Mouse (Mus musculus) hindbrain, postnatal 0 days (tissue): ENCODE data around the gene Zbtb6. TPM values are rescaled to one million over a fixed set of nuclear protein-coding genes. Genes with fewer than 3 reads are reported as not detected.

ENCODE experiments used
- ATAC-seq: fragments of 200-750 bp; cut with Nextera tagmentation; 2 replicates; pipeline ENCODE4 v1.8.0; 2017; ENCODE audit warnings: mild to moderate bottlenecking, moderate TSS enrichment, moderate library complexity
- DNase-seq: peaks from one replicate; pipeline ENCODE4 v3.0.0-alpha.2; 2015; ENCODE audit warnings: low spot score
- H3K27ac ChIP-seq: fragments of 300-500 bp; sonication (generic); 2 replicates; pipeline ENCODE4 v1.5.1; 2014; ENCODE audit warnings: mild to moderate bottlenecking
- H3K27me3 ChIP-seq: fragments of 300-500 bp; sonication (generic); 2 replicates; pipeline ENCODE4 v1.6.1; 2014; ENCODE audit warnings: low read length, mixed read lengths; ENCODE audit not compliant: insufficient read depth
- H3K36me3 ChIP-seq: fragments of 300-500 bp; sonication (generic); 2 replicates; pipeline ENCODE4 v1.6.1; 2014; ENCODE audit warnings: low read length, mixed read lengths; ENCODE audit not compliant: insufficient read depth
- H3K4me1 ChIP-seq: fragments of 300-500 bp; sonication (generic); 2 replicates; pipeline ENCODE4 v1.6.1; 2014; ENCODE audit warnings: antibody characterized with exemption, low read length, mixed read lengths; ENCODE audit not compliant: insufficient read depth
- H3K4me2 ChIP-seq: fragments of 300-500 bp; sonication (generic); 2 replicates; pipeline ENCODE4 v1.6.1; 2014; ENCODE audit warnings: low read depth, mild to moderate bottlenecking, low read length, moderate library complexity, mixed read lengths
- H3K4me3 ChIP-seq: fragments of 300-500 bp; sonication (generic); 2 replicates; pipeline ENCODE4 v1.5.1; 2014; ENCODE audit warnings: low read length
- H3K9ac ChIP-seq: fragments of 300-500 bp; sonication (generic); replicated peaks from 2 replicates; pipeline ENCODE4 v1.6.1; 2014; ENCODE audit warnings: mild to moderate bottlenecking, low read length, moderate library complexity, mixed read lengths
- H3K9me3 ChIP-seq: fragments of 300-500 bp; sonication (generic); 2 replicates; pipeline ENCODE4 v1.6.1; 2016; ENCODE audit warnings: low read length, mixed read lengths
- CTCF ChIP-seq: IDR thresholded peaks from 2 replicates; pipeline ENCODE4 v1.5.1; 2016; ENCODE audit warnings: antibody characterized with exemption, control low read depth, low read depth
- WGBS: fragments of 180-500 bp; shearing (Covaris S2); extraction: QIAGEN DNeasy Blood & Tissue Kit; methylation state at CpG from one replicate; pipeline ENCODE4 v1.1.7; 2014; 5-methylcytosine and 5-hydroxymethylcytosine counted together
- polyA plus RNA-seq: library from polyadenylated mRNA; unstranded; fragments of >200 nt; fragmentation: Nextera tagmentation; extraction: Ambion mirVana; gene quantifications from 2 replicates; pipeline ENCODE4 v1.2.1, GENCODE M21; 2015
- total RNA-seq: library from RNA; depleted of rRNA; stranded (reverse); fragments of >200 nt; gene quantifications from 2 replicates; pipeline ENCODE4 v1.2.3, GENCODE M21; 2014; rRNA removed

The Zbtb6 gene
- total and polyA plus RNA-seq, 2 experiments from 2014 or later, result 7.7 to 24.5 TPM

- no peaks in the 10 kb centered on the region for H3K4me1 ChIP-seq
- H3K27me3 ChIP-seq, result no peaks in the 10 kb centered on the region
- H3K27ac ChIP-seq, result no peak overlapping the region
- H3K4me2 ChIP-seq, result no peak overlapping the region
- 92% methylated on average over 1 of the region's 1 CpGs for WGBS
- DNase-seq (no peak), ATAC-seq (no peak)
- TF ChIP-seq CTCF, result no peak
- no peak overlapping the region for H3K4me3 ChIP-seq
- peaks cover 21% of the 10 kb centered on the region for H3K36me3 ChIP-seq
- H3K9me3 ChIP-seq, result no peaks in the 10 kb centered on the region
- H3K9ac ChIP-seq, result no peak overlapping the region
Measured at GRCm38 (mm10) chr2:37376018-37376417, 67.0 kb downstream of the Zbtb6 start.

Other genes starting within 250 kb of the Zbtb6 start
- not detected in 2 replicates for gene Olfr366, start 231.6 kb downstream of the Zbtb6 start, total RNA-seq
- gene Olfr366, start 231.6 kb downstream of the Zbtb6 start, polyA plus RNA-seq, result not detected in 2 replicates
- gene Olfr368, start 116.7 kb downstream of the Zbtb6 start, total RNA-seq, result not detected in 2 replicates
- not detected in 2 replicates for gene Olfr368, start 116.7 kb downstream of the Zbtb6 start, polyA plus RNA-seq
- 33.5 and 35.9 TPM in 2 replicates for gene Pdcl, start 83.8 kb downstream of the Zbtb6 start, total RNA-seq
- 39.9 and 41.1 TPM in 2 replicates for gene Pdcl, start 83.8 kb downstream of the Zbtb6 start, polyA plus RNA-seq
- 43.0 and 47.9 TPM in 2 replicates for gene Rc3h2, start 20.3 kb downstream of the Zbtb6 start, total RNA-seq
- 10.7 and 11.3 TPM in 2 replicates for gene Rc3h2, start 20.3 kb downstream of the Zbtb6 start, polyA plus RNA-seq
- 9.8 and 13.4 TPM in 2 replicates for gene Zbtb26, start within 50 bp of the Zbtb6 start, total RNA-seq
- 2.0 and 2.4 TPM in 2 replicates for gene Zbtb26, start within 50 bp of the Zbtb6 start, polyA plus RNA-seq
- 55.2 and 60.8 TPM in 2 replicates for gene Rabgap1, start 108 bp upstream of the Zbtb6 start, total RNA-seq
- 46.9 and 51.0 TPM in 2 replicates for gene Rabgap1, start 108 bp upstream of the Zbtb6 start, polyA plus RNA-seq
- gene Gpr21, start 73.2 kb upstream of the Zbtb6 start, total RNA-seq, result 22.5 and 25.0 TPM in 2 replicates
- gene Gpr21, start 73.2 kb upstream of the Zbtb6 start, polyA plus RNA-seq, result 8.8 and 9.1 TPM in 2 replicates